Mouse (Mus musculus): ENCODE measurements at regions not wholly inside any gene's neighbourhood (a gene's known extent, or its start where the extent isn't known, plus 50 kb on each side); places are given as distances from the start of the nearest gene placed in this dataset.

GRCm38 (mm10) chr16:77402711-77403280 is 199.1 kb downstream of the Gm11146 start:
- TF ChIP-seq CTCF (IDR thresholded peaks at IDR 0.05; ENCODE audit: insufficient read depth, low read length), result no peak
- TF ChIP-seq POLR2A (IDR thresholded peaks at IDR 0.05; ENCODE audit: borderline replicate concordance, extremely low read depth, low read depth, low read length), result no peak

All from lung, adult 2 months (tissue).